Mouse (Mus musculus) myocyte (in vitro differentiated cells): ENCODE measurements around the gene Efcc1. TPM values are rescaled to one million over a fixed set of nuclear protein-coding genes. Genes with fewer than 3 reads are reported as not detected.

ENCODE experiments used
- H3K27me3 ChIP-seq: one replicate; pipeline ENCODE4 v1.6.1; 2011; ENCODE audit not compliant: control insufficient read depth, insufficient read depth, insufficient read length
- H3K36me3 ChIP-seq: one replicate; pipeline ENCODE4 v1.6.1; 2011; ENCODE audit not compliant: control insufficient read depth, insufficient read depth
- H3K4me2 ChIP-seq: one replicate; pipeline ENCODE4 v1.6.1; 2011; ENCODE audit warnings: low read depth, control low read depth
- H3K4me3 ChIP-seq: one replicate; pipeline ENCODE4 v1.5.1; 2011; ENCODE audit warnings: mild to moderate bottlenecking, control low read depth, moderate library complexity
- H3K79me2 ChIP-seq: one replicate; pipeline ENCODE4 v1.6.1; 2011; ENCODE audit not compliant: control insufficient read depth, insufficient read depth
- H3ac ChIP-seq: one replicate; pipeline ENCODE4 v1.6.1; 2011; ENCODE audit not compliant: control insufficient read depth, insufficient read length
- CEBPB ChIP-seq: IDR thresholded peaks from 2 replicates; pipeline ENCODE4 v1.6.1; 2011; ENCODE audit warnings: mild to moderate bottlenecking, moderate library complexity; ENCODE audit not compliant: poor library complexity, insufficient read depth, severe bottlenecking
- E2F4 ChIP-seq: IDR thresholded peaks from one replicate; pipeline ENCODE4 v1.6.1; 2011; ENCODE audit warnings: mild to moderate bottlenecking, control low read depth, moderate library complexity; ENCODE audit not compliant: insufficient read depth
- MAX ChIP-seq: IDR thresholded peaks from one replicate; pipeline ENCODE4 v1.6.1; 2011; ENCODE audit warnings: low read depth, mild to moderate bottlenecking, control low read depth
- MYOD1 ChIP-seq, 3 experiments: IDR thresholded peaks; one replicate each; pipeline ENCODE4 v1.6.1; 2011; ENCODE audit warnings: control low read depth in 2 of 3, low read depth in 2 of 3, mild to moderate bottlenecking in 2 of 3, moderate library complexity in 1 of 3; ENCODE audit not compliant: insufficient read length in 2 of 3, control insufficient read depth in 1 of 3
- MYOG ChIP-seq, 3 experiments: IDR thresholded peaks; one replicate each; pipeline ENCODE4 v1.6.1; 2011; ENCODE audit warnings: control low read depth in 2 of 3, low read depth in 2 of 3, mild to moderate bottlenecking in 2 of 3; ENCODE audit not compliant: insufficient read length in 2 of 3, control insufficient read depth in 1 of 3, insufficient read depth in 1 of 3
- POLR2A ChIP-seq: IDR thresholded peaks from one replicate; pipeline ENCODE4 v1.6.1; 2011; ENCODE audit warnings: low read depth, mild to moderate bottlenecking, control low read depth, moderate library complexity; ENCODE audit not compliant: insufficient read length
- POLR2AphosphoS2 ChIP-seq: IDR thresholded peaks from one replicate; pipeline ENCODE4 v1.6.1; 2011; ENCODE audit warnings: low read depth, control low read depth; ENCODE audit not compliant: insufficient read length
- REST ChIP-seq: IDR thresholded peaks from one replicate; pipeline ENCODE4 v1.6.1; 2011; ENCODE audit warnings: mild to moderate bottlenecking, control low read depth, moderate library complexity; ENCODE audit not compliant: insufficient read depth, insufficient read length
- SRF ChIP-seq: IDR thresholded peaks from one replicate; pipeline ENCODE4 v1.6.1; 2011; ENCODE audit warnings: low read depth; ENCODE audit not compliant: control insufficient read depth, insufficient read length
- TCF12 ChIP-seq: IDR thresholded peaks from one replicate; pipeline ENCODE4 v1.6.1; 2011; ENCODE audit warnings: mild to moderate bottlenecking, control low read depth; ENCODE audit not compliant: poor library complexity, insufficient read depth, severe bottlenecking
- TCF3 ChIP-seq: IDR thresholded peaks from one replicate; pipeline ENCODE4 v1.6.1; 2011; ENCODE audit warnings: low read depth, control low read depth; ENCODE audit not compliant: insufficient read length
- USF1 ChIP-seq: IDR thresholded peaks from one replicate; pipeline ENCODE4 v1.6.1; 2011; ENCODE audit warnings: low read depth, mild to moderate bottlenecking, control low read depth, moderate library complexity
- polyA plus RNA-seq: library from polyadenylated mRNA; unstranded; fragments of >200 nt; fragmentation: generic; extraction: Trizol; gene quantifications from one replicate; pipeline ENCODE4 v1.2.1, GENCODE M21; 2012; ENCODE audit warnings: missing spikeins

The Efcc1 gene
- polyA plus RNA-seq, 1 experiment = 0.04 TPM

GRCm38 (mm10) chr6:87790779-87791480, 60.3 kb downstream of the Efcc1 start:
- H3K27me3 ChIP-seq = no peaks in the 10 kb centered on the region
- TF ChIP-seq MYOD1 (IDR thresholded peaks at IDR 0.05; ENCODE audit: control insufficient read depth in 1 of 3, insufficient read length in 2 of 3, low read depth in 2 of 3) (no peak), USF1 (no peak), SRF (no peak), TCF3 (no peak), POLR2A (no peak), REST (no peak), CEBPB (no peak), MAX (no peak), POLR2AphosphoS2 (no peak), E2F4 (no peak), MYOG (IDR thresholded peaks at IDR 0.05; ENCODE audit: control insufficient read depth in 1 of 3, insufficient read depth in 1 of 3, insufficient read length in 2 of 3, low read depth in 2 of 3) (no peak), TCF12 (no peak)

DNA sequence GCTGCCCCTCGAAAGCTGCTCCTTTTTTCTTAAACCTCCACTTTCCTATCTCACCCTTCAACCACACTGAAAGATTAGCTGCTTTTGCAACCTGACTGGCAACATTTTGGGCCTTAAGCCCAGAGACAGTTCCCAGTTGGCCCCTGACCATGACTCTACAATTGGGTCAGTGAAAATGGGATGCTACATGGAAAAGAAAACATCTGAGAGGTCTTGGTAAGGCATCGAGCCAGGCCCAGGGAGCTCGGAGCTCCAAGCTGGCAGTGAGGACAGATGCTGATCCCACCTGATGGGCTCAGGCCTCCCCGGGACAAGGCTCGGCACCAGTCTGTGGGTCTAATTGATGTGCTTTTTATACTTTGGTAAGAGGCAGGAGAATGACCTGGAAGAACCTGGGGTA, 61.2 kb downstream of the Efcc1 start:
- no peak for TF ChIP-seq CEBPB
- no peak for TF ChIP-seq USF1
- TF ChIP-seq TCF12 = no peak
- no peak for TF ChIP-seq TCF3
- TF ChIP-seq MYOD1 (IDR thresholded peaks at IDR 0.05; ENCODE audit: control insufficient read depth in 1 of 3, insufficient read length in 2 of 3, low read depth in 2 of 3) = no peak
- no peak for TF ChIP-seq MYOG (IDR thresholded peaks at IDR 0.05; ENCODE audit: control insufficient read depth in 1 of 3, insufficient read depth in 1 of 3, insufficient read length in 2 of 3, low read depth in 2 of 3)
- no peak for TF ChIP-seq REST
- no peak for TF ChIP-seq SRF
- TF ChIP-seq E2F4 = no peak
- TF ChIP-seq POLR2A = no peak
- Histone ChIP-seq H3K4me3 (no peak overlapping the region), H3ac (no peak overlapping the region), H3K79me2 (no peaks in the 10 kb centered on the region), H3K36me3 (no peaks in the 10 kb centered on the region), H3K4me2 (no peak overlapping the region), H3K27me3 (no peaks in the 10 kb centered on the region)

More at GRCm38 (mm10) chr6:87790779-87791480, 60.3 kb downstream of the Efcc1 start:
- H3K36me3 ChIP-seq = no peaks in the 10 kb centered on the region
- no peak overlapping the region for H3ac ChIP-seq
- H3K4me3 ChIP-seq = no peak overlapping the region
- H3K4me2 ChIP-seq = no peak overlapping the region
- no peaks in the 10 kb centered on the region for H3K79me2 ChIP-seq

DNA sequence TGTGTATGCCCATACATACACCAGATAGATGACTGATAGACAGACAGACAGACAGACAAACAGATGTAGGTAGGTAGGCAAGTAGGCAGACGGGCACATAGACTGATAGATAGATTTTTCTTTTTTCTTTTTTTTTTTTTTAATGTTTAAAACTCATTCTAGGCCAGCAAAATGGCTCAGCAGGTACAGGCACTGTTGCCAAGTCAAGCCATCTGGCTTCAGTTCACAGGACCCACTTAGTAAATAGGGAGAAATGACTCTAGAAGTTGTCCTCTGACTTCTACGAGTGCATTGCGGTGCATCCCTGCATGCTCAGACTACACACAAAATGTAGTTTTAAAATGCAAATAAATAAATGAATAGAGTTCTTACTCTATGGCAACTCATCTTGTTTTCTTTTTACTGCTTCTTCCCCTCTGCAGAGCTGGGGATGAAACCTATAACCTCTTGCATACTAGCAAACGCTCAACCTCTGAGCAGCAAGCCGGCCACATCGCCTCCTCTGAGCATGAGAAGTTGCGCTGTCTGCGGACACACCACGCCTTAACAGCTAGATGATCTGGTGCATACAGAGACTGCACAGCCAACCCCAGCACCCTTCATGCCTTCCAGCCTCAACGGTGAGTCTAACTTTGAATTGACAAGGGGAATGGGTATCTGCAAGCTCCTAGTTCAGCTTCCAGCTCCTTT, 63.3 kb downstream of the Efcc1 start:
- Histone ChIP-seq H3K4me3 (no peak overlapping the region), H3ac (no peak overlapping the region), H3K36me3 (no peaks in the 10 kb centered on the region), H3K79me2 (no peaks in the 10 kb centered on the region), H3K27me3 (no peaks in the 10 kb centered on the region), H3K4me2 (no peak overlapping the region)
- TF ChIP-seq POLR2AphosphoS2 = no peak
- TF ChIP-seq TCF12 = no peak
- no peak for TF ChIP-seq POLR2A
- TF ChIP-seq SRF = no peak
- TF ChIP-seq USF1 = no peak
- TF ChIP-seq MAX = no peak
- no peak for TF ChIP-seq CEBPB
- TF ChIP-seq MYOG (IDR thresholded peaks at IDR 0.05; ENCODE audit: control insufficient read depth in 1 of 3, insufficient read depth in 1 of 3, insufficient read length in 2 of 3, low read depth in 2 of 3) = no peak
- TF ChIP-seq E2F4 = no peak
- TF ChIP-seq REST = no peak
- no peak for TF ChIP-seq TCF3
- no peak for TF ChIP-seq MYOD1 (IDR thresholded peaks at IDR 0.05; ENCODE audit: control insufficient read depth in 1 of 3, insufficient read length in 2 of 3, low read depth in 2 of 3)

- no peak overlapping the region for H3K4me2 ChIP-seq
- no peak overlapping the region for H3K4me3 ChIP-seq
- H3K27me3 ChIP-seq = no peaks in the 10 kb centered on the region
- no peaks in the 10 kb centered on the region for H3K79me2 ChIP-seq
- no peaks in the 10 kb centered on the region for H3K36me3 ChIP-seq
- no peak overlapping the region for H3ac ChIP-seq
- TF ChIP-seq TCF3 = no peak
- TF ChIP-seq MAX = no peak
- no peak for TF ChIP-seq SRF
These were observed 64.9 kb downstream of the Efcc1 start for GRCm38 (mm10) chr6:87795385-87796150.

GRCm38 (mm10) chr6:87796251-87796880, 65.7 kb downstream of the Efcc1 start:
- no peak overlapping the region for H3K4me3 ChIP-seq
- H3K4me2 ChIP-seq = no peak overlapping the region

More at GRCm38 (mm10) chr6:87796251-87796880, 65.7 kb downstream of the Efcc1 start:
- H3K79me2 ChIP-seq = no peaks in the 10 kb centered on the region
- no peaks in the 10 kb centered on the region for H3K36me3 ChIP-seq
- no peak overlapping the region for H3ac ChIP-seq
- no peak for TF ChIP-seq MYOD1 (IDR thresholded peaks at IDR 0.05; ENCODE audit: control insufficient read depth in 1 of 3, insufficient read length in 2 of 3, low read depth in 2 of 3)
- TF ChIP-seq USF1 = no peak
- TF ChIP-seq E2F4 = no peak
- no peak for TF ChIP-seq MYOG (IDR thresholded peaks at IDR 0.05; ENCODE audit: control insufficient read depth in 1 of 3, insufficient read depth in 1 of 3, insufficient read length in 2 of 3, low read depth in 2 of 3)
- TF ChIP-seq REST = no peak
- no peak for TF ChIP-seq POLR2A
- TF ChIP-seq POLR2AphosphoS2 = no peak
- TF ChIP-seq TCF3 = no peak
- TF ChIP-seq CEBPB = no peak
- no peak for TF ChIP-seq TCF12
- H3K27me3 ChIP-seq = no peaks in the 10 kb centered on the region
